Mouse (Mus musculus): Measurements from ENCODE around the gene Taf8. TPM values are rescaled to one million over a fixed set of nuclear protein-coding genes. Genes with fewer than 3 reads are reported as not detected.

Gene Taf8
- polyA plus RNA-seq (2015; fragmentation: Nextera tagmentation; extraction: Ambion mirVana) = 35.1 and 35.8 TPM in 2 replicates

- ATAC-seq (ENCODE audit: low FRiP score, low TSS enrichment) = peak; percentile 94
- H3K9me3 ChIP-seq (ENCODE audit: low read length) = no peaks in the 10 kb centered on the region
- H3K4me2 ChIP-seq (replicated peaks; ENCODE audit: low read depth, low read length) = peak within 1 kb of the TSS; percentile 86
- H3K27ac ChIP-seq (ENCODE audit: low read length) = peak within 1 kb of the TSS; percentile 82
- H3K27me3 ChIP-seq (ENCODE audit: insufficient read depth, low read length) = no peaks in the 10 kb centered on the region
- H3K9ac ChIP-seq (replicated peaks; ENCODE audit: low read length) = peak within 1 kb of the TSS; percentile 81
- WGBS = 2% methylated on average over 40 of the region's 40 CpGs
- H3K4me3 ChIP-seq (ENCODE audit: low read length) = peak within 1 kb of the TSS; percentile 75
- H3K36me3 ChIP-seq (ENCODE audit: insufficient read depth, low read length) = peaks cover 27% of the 10 kb centered on the region
- H3K4me1 ChIP-seq (ENCODE audit: insufficient read depth, low read length) = peaks cover 28% of the 10 kb centered on the region
These were observed at the start of gene Taf8 for GRCm38 (mm10) chr17:47501946-47502706. Taf8 (minus strand) TSS chr17:47502292.

GRCm38 (mm10) chr17:47551049-47551448 lies 49.0 kb upstream of the Taf8 start:
- Histone ChIP-seq H3K4me1 (ENCODE audit: insufficient read depth, low read length) (0 out of 2 replicates have a peak, but pooled peaks cover 4% of the 10 kb centered on the region), H3K9me3 (ENCODE audit: low read length) (no peaks in the 10 kb centered on the region), H3K4me2 (replicated peaks; ENCODE audit: low read depth, low read length) (no peak overlapping the region), H3K36me3 (ENCODE audit: insufficient read depth, low read length) (no peaks in the 10 kb centered on the region), H3K27ac (ENCODE audit: low read length) (no peak overlapping the region), H3K9ac (replicated peaks; ENCODE audit: low read length) (no peak overlapping the region), H3K27me3 (ENCODE audit: insufficient read depth, low read length) (no peaks in the 10 kb centered on the region), H3K4me3 (ENCODE audit: low read length) (no peak overlapping the region)
- WGBS = 45% methylated on average over 7 of the region's 7 CpGs
- ATAC-seq (ENCODE audit: low FRiP score, low TSS enrichment) = no peak

- no peaks in the 10 kb centered on the region for H3K36me3 ChIP-seq (ENCODE audit: insufficient read depth, low read length)
- no peaks in the 10 kb centered on the region for H3K27me3 ChIP-seq (ENCODE audit: insufficient read depth, low read length)
- 77% methylated on average over 17 of the region's 17 CpGs for WGBS
- H3K9ac ChIP-seq (replicated peaks; ENCODE audit: low read length) = no peak overlapping the region
- no peak overlapping the region; the same call in 1 of the 2 replicates for H3K4me2 ChIP-seq (replicated peaks; ENCODE audit: low read depth, low read length)
- no peak for ATAC-seq (ENCODE audit: low FRiP score, low TSS enrichment)
- H3K9me3 ChIP-seq (ENCODE audit: low read length) = no peaks in the 10 kb centered on the region
- no peak overlapping the region for H3K4me3 ChIP-seq (ENCODE audit: low read length)
- 0 out of 2 replicates have a peak, but pooled peaks cover 7% of the 10 kb centered on the region for H3K4me1 ChIP-seq (ENCODE audit: insufficient read depth, low read length)
- no peak overlapping the region for H3K27ac ChIP-seq (ENCODE audit: low read length)
These were observed 43.8 kb upstream of the Taf8 start for GRCm38 (mm10) chr17:47545861-47546331.

GRCm38 (mm10) chr17:47545154-47545553 lies 43.1 kb upstream of the Taf8 start:
- Histone ChIP-seq H3K27ac (ENCODE audit: low read length) (no peak overlapping the region), H3K4me2 (replicated peaks; ENCODE audit: low read depth, low read length) (no peak overlapping the region), H3K4me1 (ENCODE audit: insufficient read depth, low read length) (0 out of 2 replicates have a peak, but pooled peaks cover 7% of the 10 kb centered on the region), H3K9ac (replicated peaks; ENCODE audit: low read length) (no peak overlapping the region), H3K27me3 (ENCODE audit: insufficient read depth, low read length) (no peaks in the 10 kb centered on the region), H3K9me3 (ENCODE audit: low read length) (no peaks in the 10 kb centered on the region), H3K36me3 (ENCODE audit: insufficient read depth, low read length) (no peaks in the 10 kb centered on the region), H3K4me3 (ENCODE audit: low read length) (no peak overlapping the region)
- WGBS = 93% methylated on average over 12 of the region's 12 CpGs
- ATAC-seq (ENCODE audit: low FRiP score, low TSS enrichment) = no peak

DNA sequence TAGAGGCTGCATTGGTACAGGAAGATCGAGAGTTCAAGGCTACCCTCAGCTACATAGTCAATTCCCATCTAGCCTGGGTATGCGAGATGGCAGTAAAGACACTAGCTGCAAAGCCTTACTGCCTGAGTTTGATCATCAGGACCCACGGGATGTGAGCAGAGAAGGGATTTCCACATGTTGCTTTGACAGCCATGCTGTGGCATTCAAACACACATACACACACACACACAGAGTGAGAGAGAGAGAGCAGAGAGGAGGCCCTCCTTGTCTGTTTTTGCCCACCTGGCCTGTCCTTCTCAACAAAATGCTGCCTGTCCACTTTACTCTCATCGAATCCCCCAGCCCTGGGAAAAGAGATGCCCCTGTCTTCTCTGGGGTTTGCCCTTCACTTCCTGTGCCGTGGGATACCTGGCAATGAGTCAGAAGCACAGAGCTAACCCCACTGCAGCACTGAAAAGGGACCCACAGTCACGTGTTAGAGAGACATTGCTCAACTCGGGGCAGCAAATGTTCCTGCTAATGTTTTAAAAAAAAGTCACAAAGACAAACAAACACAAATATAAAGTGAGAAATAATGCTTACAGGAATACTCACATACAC lies 41.1 kb upstream of the Taf8 start:
- H3K4me1 ChIP-seq (ENCODE audit: insufficient read depth, low read length) = 0 out of 2 replicates have a peak, but pooled peaks cover 7% of the 10 kb centered on the region
- H3K36me3 ChIP-seq (ENCODE audit: insufficient read depth, low read length) = no peaks in the 10 kb centered on the region
- H3K4me2 ChIP-seq (replicated peaks; ENCODE audit: low read depth, low read length) = no peak overlapping the region
- ATAC-seq (ENCODE audit: low FRiP score, low TSS enrichment) = no peak
- WGBS = 79% methylated on average over 7 of the region's 7 CpGs
- H3K9ac ChIP-seq (replicated peaks; ENCODE audit: low read length) = no peak overlapping the region
- no peaks in the 10 kb centered on the region for H3K9me3 ChIP-seq (ENCODE audit: low read length)
- no peaks in the 10 kb centered on the region for H3K27me3 ChIP-seq (ENCODE audit: insufficient read depth, low read length)
- no peak overlapping the region for H3K27ac ChIP-seq (ENCODE audit: low read length)
- no peak overlapping the region for H3K4me3 ChIP-seq (ENCODE audit: low read length)

GRCm38 (mm10) chr17:47542061-47542460 lies 40.0 kb upstream of the Taf8 start:
- 0 out of 2 replicates have a peak, but pooled peaks cover 7% of the 10 kb centered on the region for H3K4me1 ChIP-seq (ENCODE audit: insufficient read depth, low read length)
- no peak overlapping the region for H3K4me2 ChIP-seq (replicated peaks; ENCODE audit: low read depth, low read length)
- WGBS = 40% methylated on average over 2 of the region's 5 CpGs
- no peak overlapping the region for H3K27ac ChIP-seq (ENCODE audit: low read length)
- H3K36me3 ChIP-seq (ENCODE audit: insufficient read depth, low read length) = no peaks in the 10 kb centered on the region
- no peaks in the 10 kb centered on the region for H3K27me3 ChIP-seq (ENCODE audit: insufficient read depth, low read length)
- no peak overlapping the region for H3K9ac ChIP-seq (replicated peaks; ENCODE audit: low read length)
- H3K9me3 ChIP-seq (ENCODE audit: low read length) = no peaks in the 10 kb centered on the region
- H3K4me3 ChIP-seq (ENCODE audit: low read length) = no peak overlapping the region
- ATAC-seq (ENCODE audit: low FRiP score, low TSS enrichment) = no peak; the same call in 1 of the 2 replicates

DNA sequence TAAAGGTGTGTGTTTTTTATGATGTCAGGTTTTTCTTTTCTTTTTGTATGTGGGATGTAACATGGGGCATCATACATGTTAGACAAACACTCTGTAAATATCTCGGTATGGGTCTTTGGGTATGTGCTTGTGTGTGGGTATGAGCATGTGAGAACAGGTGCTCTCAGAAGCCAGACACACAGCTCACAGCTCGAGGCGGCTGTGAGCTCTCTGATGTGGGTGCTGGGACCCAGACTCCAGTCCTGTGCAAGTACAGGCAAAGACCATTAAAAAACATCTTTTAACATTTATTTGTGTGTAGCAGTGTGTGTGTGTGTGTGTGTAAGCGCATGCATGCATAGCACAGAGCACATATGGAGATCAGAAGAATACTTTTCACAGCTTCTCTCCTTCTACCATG lies 37.0 kb upstream of the Taf8 start:
- ATAC-seq (ENCODE audit: low FRiP score, low TSS enrichment) = no peak
- H3K36me3 ChIP-seq (ENCODE audit: insufficient read depth, low read length) = no peaks in the 10 kb centered on the region
- no peaks in the 10 kb centered on the region for H3K27me3 ChIP-seq (ENCODE audit: insufficient read depth, low read length)
- no peak overlapping the region for H3K27ac ChIP-seq (ENCODE audit: low read length)
- WGBS = 85% methylated on average over 4 of the region's 4 CpGs
- H3K4me2 ChIP-seq (replicated peaks; ENCODE audit: low read depth, low read length) = no peak overlapping the region
- H3K4me1 ChIP-seq (ENCODE audit: insufficient read depth, low read length) = 0 out of 2 replicates have a peak, but pooled peaks cover 7% of the 10 kb centered on the region
- H3K4me3 ChIP-seq (ENCODE audit: low read length) = no peak overlapping the region
- H3K9me3 ChIP-seq (ENCODE audit: low read length) = no peaks in the 10 kb centered on the region
- H3K9ac ChIP-seq (replicated peaks; ENCODE audit: low read length) = no peak overlapping the region

GRCm38 (mm10) chr17:47538049-47538448 lies 36.0 kb upstream of the Taf8 start:
- WGBS = 93% methylated on average over 3 of the region's 3 CpGs
- H3K27ac ChIP-seq (ENCODE audit: low read length) = no peak overlapping the region
- no peak overlapping the region for H3K4me3 ChIP-seq (ENCODE audit: low read length)
- no peak overlapping the region for H3K4me2 ChIP-seq (replicated peaks; ENCODE audit: low read depth, low read length)
- no peaks in the 10 kb centered on the region for H3K36me3 ChIP-seq (ENCODE audit: insufficient read depth, low read length)
- H3K9me3 ChIP-seq (ENCODE audit: low read length) = no peaks in the 10 kb centered on the region
- H3K27me3 ChIP-seq (ENCODE audit: insufficient read depth, low read length) = no peaks in the 10 kb centered on the region
- ATAC-seq (ENCODE audit: low FRiP score, low TSS enrichment) = no peak
- H3K9ac ChIP-seq (replicated peaks; ENCODE audit: low read length) = no peak overlapping the region
- H3K4me1 ChIP-seq (ENCODE audit: insufficient read depth, low read length) = 0 out of 2 replicates have a peak, but pooled peaks cover 7% of the 10 kb centered on the region

DNA sequence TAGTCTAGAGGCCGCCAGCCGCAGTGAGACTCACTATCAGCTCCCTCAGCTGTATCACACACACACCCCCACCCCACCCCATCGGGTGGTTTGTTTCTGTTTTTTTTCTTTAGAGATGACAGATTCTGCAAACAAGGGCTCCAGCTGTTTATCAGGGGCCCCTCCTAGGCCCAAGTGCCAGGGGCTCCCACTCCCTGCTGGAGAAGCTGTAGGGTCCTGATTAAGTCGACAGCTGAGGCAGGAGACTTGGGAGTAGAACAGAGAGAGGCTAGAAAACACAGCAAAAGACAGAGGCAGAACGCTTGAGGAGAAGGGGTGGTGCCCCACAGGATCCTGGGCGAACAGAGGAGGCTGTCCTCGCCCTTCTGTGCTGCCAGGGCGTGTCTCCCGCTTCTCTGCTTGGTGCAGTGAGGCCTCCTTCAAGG lies 33.7 kb upstream of the Taf8 start:
- WGBS = 80% methylated on average over 9 of the region's 9 CpGs
- no peak; the same call in 1 of the 2 replicates for ATAC-seq (ENCODE audit: low FRiP score, low TSS enrichment)
- H3K9ac ChIP-seq (replicated peaks; ENCODE audit: low read length) = no peak overlapping the region
- no peak overlapping the region for H3K27ac ChIP-seq (ENCODE audit: low read length)
- no peaks in the 10 kb centered on the region for H3K9me3 ChIP-seq (ENCODE audit: low read length)
- H3K27me3 ChIP-seq (ENCODE audit: insufficient read depth, low read length) = no peaks in the 10 kb centered on the region
- H3K4me3 ChIP-seq (ENCODE audit: low read length) = no peak overlapping the region
- no peak overlapping the region for H3K4me2 ChIP-seq (replicated peaks; ENCODE audit: low read depth, low read length)
- H3K36me3 ChIP-seq (ENCODE audit: insufficient read depth, low read length) = no peaks in the 10 kb centered on the region
- no peaks in the 10 kb centered on the region for H3K4me1 ChIP-seq (ENCODE audit: insufficient read depth, low read length)

DNA sequence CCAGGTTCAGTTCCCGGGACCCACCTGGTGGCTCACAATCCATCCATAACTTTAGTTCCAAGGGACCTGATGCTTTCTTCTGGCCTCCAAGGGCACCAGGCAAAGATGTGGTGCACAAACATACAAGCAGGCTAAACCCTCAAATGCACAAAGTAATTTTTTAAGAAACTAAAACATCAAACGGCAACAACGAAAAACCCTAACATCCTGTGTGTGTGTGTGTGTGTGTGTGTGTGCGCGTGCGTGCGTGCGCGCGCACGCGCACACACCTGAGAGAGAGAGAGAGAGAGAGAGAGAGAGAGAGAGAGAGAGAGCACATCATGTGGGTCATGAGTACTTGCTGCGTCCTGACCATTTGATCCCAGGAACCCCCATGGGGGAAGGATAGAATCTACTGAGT lies 31.6 kb upstream of the Taf8 start:
- Histone ChIP-seq H3K27ac (ENCODE audit: low read length) (no peak overlapping the region), H3K4me1 (ENCODE audit: insufficient read depth, low read length) (no peaks in the 10 kb centered on the region), H3K27me3 (ENCODE audit: insufficient read depth, low read length) (no peaks in the 10 kb centered on the region), H3K9ac (replicated peaks; ENCODE audit: low read length) (no peak overlapping the region), H3K36me3 (ENCODE audit: insufficient read depth, low read length) (no peaks in the 10 kb centered on the region), H3K4me2 (replicated peaks; ENCODE audit: low read depth, low read length) (no peak overlapping the region), H3K4me3 (ENCODE audit: low read length) (no peak overlapping the region), H3K9me3 (ENCODE audit: low read length) (no peaks in the 10 kb centered on the region)
- no peak for ATAC-seq (ENCODE audit: low FRiP score, low TSS enrichment)
- WGBS = 93% methylated on average over 13 of the region's 13 CpGs

Measured in kidney, embryonic 16.5 days (tissue).